Mouse (Mus musculus) small intestine, adult 2 months (tissue): ENCODE data around the gene Ccser1.

Experiments used
- CTCF ChIP-seq: fragments of 200-500 bp; IDR thresholded peaks from 2 replicates; pipeline ENCODE4 v1.5.1; 2012; ENCODE audit warnings: low read depth, mild to moderate bottlenecking, control low read depth, inconsistent platforms, low read length, moderate library complexity, mixed read lengths; ENCODE audit not compliant: insufficient replicate concordance, insufficient read length; ENCODE audit errors: extremely low read depth
- POLR2A ChIP-seq: fragments of 200-500 bp; IDR thresholded peaks from 2 replicates; pipeline ENCODE4 v1.6.1; 2012; ENCODE audit warnings: low read depth, mild to moderate bottlenecking, control low read depth, inconsistent platforms, low read length, moderate library complexity

- TF ChIP-seq POLR2A, result no peak
- TF ChIP-seq CTCF, result no peak
Measured at GRCm38 (mm10) chr6:62163826-62164225, 983.7 kb downstream of the Ccser1 start.
